Mouse (Mus musculus): ENCODE measurements at regions not wholly inside any gene's neighbourhood (a gene's known extent, or its start where the extent isn't known, plus 50 kb on each side); places are given as distances from the start of the nearest gene placed in this dataset.

- DNase-seq (ENCODE audit: low spot score in 2 of 2): no peak
Measured at GRCm38 (mm10) chr11:40362530-40363185, 332.3 kb downstream of the Mat2b start.
